Mouse (Mus musculus) olfactory bulb, adult 2 months (tissue): ENCODE data around the gene Mbnl2.

Source experiments
- CTCF ChIP-seq: fragments of 200-500 bp; IDR thresholded peaks from 2 replicates; pipeline ENCODE4 v1.5.1; 2012; ENCODE audit warnings: low read depth, mild to moderate bottlenecking, low read length, moderate library complexity; ENCODE audit not compliant: insufficient read depth
- POLR2A ChIP-seq: fragments of 200-500 bp; IDR thresholded peaks from 2 replicates; pipeline ENCODE4 v1.6.1; 2012; ENCODE audit warnings: mild to moderate bottlenecking, low read depth, low read length, moderate library complexity; ENCODE audit not compliant: insufficient read depth

GRCm38 (mm10) chr14:120469126-120469790 lies 193.8 kb downstream of the Mbnl2 start:
- no peak for TF ChIP-seq CTCF
- TF ChIP-seq POLR2A = no peak
